Mouse (Mus musculus) ES-Bruce4 (cell line): ENCODE results near the gene Notch2.

ENCODE experiments used
- CTCF ChIP-seq: IDR thresholded peaks from one replicate; pipeline ENCODE4 v1.8.1; 2011; ENCODE audit warnings: low read depth, low read length
- POLR2A ChIP-seq: IDR thresholded peaks from one replicate; pipeline ENCODE4 v1.8.1; 2011; ENCODE audit warnings: low read length; ENCODE audit not compliant: insufficient read depth

GRCm38 (mm10) chr3:98018187-98018586 is 4.9 kb downstream of the Notch2 start:
- TF ChIP-seq POLR2A = no peak
- no peak for TF ChIP-seq CTCF
